Mouse (Mus musculus): ENCODE data around the gene Vwf.

DNA sequence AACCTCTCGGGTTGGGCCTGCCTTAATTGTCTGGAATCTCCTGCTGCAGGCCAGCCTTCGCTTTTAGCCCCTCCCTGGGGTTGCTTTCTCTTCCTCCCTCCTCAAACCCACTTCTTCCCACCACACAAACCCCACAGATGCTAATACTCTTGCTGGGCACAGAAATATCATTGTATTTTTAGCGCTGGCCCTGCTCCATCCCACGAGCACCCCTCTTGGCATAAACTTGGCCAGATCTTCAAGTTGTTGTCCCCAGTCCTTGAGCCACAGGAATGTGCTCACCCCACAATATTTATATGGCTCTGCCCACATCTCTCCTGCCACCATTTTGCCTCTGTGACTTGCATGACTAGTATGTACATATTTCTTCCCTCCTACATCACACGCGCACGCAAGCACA lies 35.4 kb upstream of the Vwf start:
- TF ChIP-seq CTCF (IDR thresholded peaks at IDR 0.05; ENCODE audit: low read depth, low read length) (no peak), EP300 (IDR thresholded peaks at IDR 0.05; ENCODE audit: insufficient read depth, low read depth, low read length) (no peak), POLR2A (IDR thresholded peaks at IDR 0.05; ENCODE audit: insufficient read depth, low read length) (no peak)

Measured in ES-Bruce4 (cell line).